Mouse (Mus musculus) gastrocnemius, adult 2 months (tissue): Measurements from ENCODE around the gene Cdk2ap2. TPM values are rescaled to one million over a fixed set of nuclear protein-coding genes. Genes with fewer than 3 reads are reported as not detected.
"Not testable (repeated sequence)": the region's sequence is repeated elsewhere in the genome, so short reads cannot be mapped to it uniquely, and the experiment has no call there.

ENCODE experiments used
- DNase-seq: peaks from one replicate; pipeline ENCODE4 v3.0.0; 2022
- H3K27ac ChIP-seq: fragments of 200-600 bp; 2 replicates; pipeline ENCODE4 v1.8.1; 2022; ENCODE audit warnings: mild to moderate bottlenecking
- H3K4me3 ChIP-seq: fragments of 200-600 bp; 2 replicates; pipeline ENCODE4 v1.8.1; 2022; ENCODE audit warnings: mild to moderate bottlenecking, moderate library complexity
- CTCF ChIP-seq: fragments of 200-600 bp; IDR thresholded peaks from 2 replicates; pipeline ENCODE4 v1.8.1; 2022; ENCODE audit warnings: antibody characterized with exemption, mild to moderate bottlenecking, moderate library complexity
- intact Hi-C: fragments of 180-260 bp; cut with DNase I; formaldehyde crosslinking; loops from one replicate; pipeline ENCODE4 v1.15.1; 2025
- total RNA-seq, 2 experiments: library from RNA; stranded (reverse); gene quantifications; 2 replicates each; pipeline ENCODE4 v1.2.3; 2021

Cdk2ap2 gene
- total RNA-seq, 2 experiments from 2014 or later: 17.9 to 22.4 TPM

DNA sequence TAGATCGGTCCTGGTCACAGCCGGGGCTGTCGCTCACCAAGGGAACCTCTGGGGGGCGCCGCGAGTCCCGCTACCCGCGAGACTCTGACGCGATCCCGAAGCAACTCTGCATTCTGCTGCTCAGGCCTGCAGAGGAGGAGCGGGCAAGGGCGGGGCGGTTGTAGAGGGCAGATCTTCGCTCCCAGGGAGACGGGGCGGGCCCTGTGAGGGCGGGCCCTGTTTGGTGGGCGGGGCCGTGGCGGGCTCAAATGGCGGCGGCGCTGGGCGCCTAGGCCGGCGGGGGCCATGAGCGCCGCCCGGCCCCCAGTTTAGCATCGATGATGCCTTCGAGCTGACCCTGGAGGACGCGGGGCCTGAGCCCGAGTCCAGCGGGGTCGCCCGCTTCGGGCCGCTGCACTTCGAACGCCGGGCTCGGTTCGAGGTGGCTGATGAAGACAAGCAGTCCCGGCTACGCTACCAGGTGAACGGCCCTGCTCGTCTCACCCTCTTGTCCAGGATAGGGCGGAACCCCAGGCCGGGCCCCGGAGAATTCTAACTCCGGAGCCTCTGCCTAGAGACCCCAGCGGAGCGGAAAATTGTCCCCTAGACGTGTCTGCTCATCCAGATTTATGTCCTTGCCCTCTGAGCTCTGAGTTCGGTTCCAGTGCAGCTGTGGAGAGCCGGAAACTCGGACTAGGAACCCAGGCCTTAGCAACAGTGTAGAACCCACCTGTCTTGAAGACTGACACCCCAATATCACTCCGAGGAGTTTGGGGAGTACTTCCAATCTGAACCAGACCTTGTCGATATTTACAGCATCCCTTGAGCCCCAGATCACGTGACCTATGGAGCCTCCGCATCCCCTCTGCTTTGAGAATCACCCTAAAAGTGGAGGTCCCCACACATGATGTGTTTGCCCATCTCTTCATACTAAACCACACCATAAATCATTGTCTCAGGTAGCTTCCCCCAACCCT, 29.0 kb downstream of the Cdk2ap2 start, which contains the start of gene Aip:
Gene Aip, minus strand, starts transcription at position 118 of the 956 bp plus-strand sequence.
- peak within 1 kb of the TSS; percentile 93 for H3K27ac ChIP-seq
- intact Hi-C loops: loop anchor here (5.0 kb wide), 2 partner anchors 36 to 66 kb away; partner anchors contain the start of genes Ppp1ca, Rps6kb2 and Tbc1d10c
- DNase-seq: peak; percentile 99
- peak within 1 kb of the TSS; percentile 96 for H3K4me3 ChIP-seq
- peak; percentile 66 for TF ChIP-seq CTCF

DNA sequence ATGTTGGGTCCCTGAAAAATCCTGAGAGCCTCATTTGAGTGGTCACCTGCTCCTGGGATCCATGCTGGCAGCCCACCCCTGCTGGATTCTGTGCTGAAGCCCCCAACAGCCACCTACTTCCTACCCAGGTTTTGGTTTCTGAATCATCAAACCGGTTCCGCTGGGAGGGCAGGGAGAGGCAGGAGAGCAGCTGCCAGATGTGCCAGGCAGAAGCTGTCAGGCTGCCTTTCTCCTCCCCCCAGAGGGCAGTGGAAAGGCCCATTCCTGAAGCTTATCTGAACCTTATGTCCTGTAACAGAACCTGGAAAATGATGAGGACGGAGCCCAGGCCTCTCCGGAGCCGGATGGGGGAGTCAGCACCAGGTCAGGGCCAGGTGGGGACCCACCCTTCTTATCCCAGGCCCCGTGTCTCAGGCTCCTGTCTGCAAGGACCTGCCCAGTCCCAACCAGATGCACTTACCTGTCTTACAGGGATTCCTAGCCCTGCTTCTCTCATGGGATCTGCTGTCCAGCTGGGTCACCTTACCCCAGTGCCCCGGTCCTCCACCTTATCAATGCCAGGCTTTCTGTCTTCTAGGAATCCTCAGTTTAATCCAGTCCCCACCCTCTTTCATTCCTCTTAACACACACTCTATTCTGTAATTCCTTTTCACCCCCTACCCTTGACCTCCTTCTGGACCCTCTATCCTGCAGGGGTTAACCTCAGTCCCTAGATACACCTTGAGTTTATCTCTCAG, 29.9 kb downstream of the Cdk2ap2 start:
- no peak for TF ChIP-seq CTCF
- H3K27ac ChIP-seq: peak overlapping the region; percentile 93
- H3K4me3 ChIP-seq: peak overlapping the region; percentile 96
- intact Hi-C loops: loop anchor here (5.0 kb wide), 2 partner anchors 35 to 65 kb away; partner anchors contain the start of genes Ppp1ca, Rps6kb2 and Tbc1d10c
- DNase-seq: no peak

DNA sequence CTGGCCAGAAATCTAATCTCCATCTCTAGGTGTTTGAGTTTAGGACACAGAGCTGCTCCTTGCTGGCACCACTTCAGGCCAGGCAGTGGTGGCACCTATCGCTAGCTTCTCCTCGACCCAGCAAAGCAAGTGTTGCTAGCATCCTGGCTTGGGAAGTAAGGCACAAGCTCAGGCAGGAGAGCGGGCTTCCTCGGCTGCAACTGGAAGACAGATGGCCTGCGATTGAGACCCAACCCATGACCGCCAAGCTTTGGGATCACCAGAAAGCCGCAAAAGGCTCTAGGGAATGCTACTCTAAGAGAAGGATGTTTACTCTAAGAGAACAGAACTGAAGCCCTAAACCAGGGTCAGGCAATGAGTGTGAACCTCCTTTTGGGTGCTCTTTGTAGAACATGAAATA, 32.5 kb downstream of the Cdk2ap2 start:
- DNase-seq: no peak
- intact Hi-C loops: loop anchor here (5.0 kb wide), 2 partner anchors 33 to 63 kb away; partner anchors contain the start of genes Ppp1ca, Rps6kb2 and Tbc1d10c
- no peak overlapping the region for H3K4me3 ChIP-seq
- no peak for TF ChIP-seq CTCF
- H3K27ac ChIP-seq: peak overlapping the region; percentile 55

DNA sequence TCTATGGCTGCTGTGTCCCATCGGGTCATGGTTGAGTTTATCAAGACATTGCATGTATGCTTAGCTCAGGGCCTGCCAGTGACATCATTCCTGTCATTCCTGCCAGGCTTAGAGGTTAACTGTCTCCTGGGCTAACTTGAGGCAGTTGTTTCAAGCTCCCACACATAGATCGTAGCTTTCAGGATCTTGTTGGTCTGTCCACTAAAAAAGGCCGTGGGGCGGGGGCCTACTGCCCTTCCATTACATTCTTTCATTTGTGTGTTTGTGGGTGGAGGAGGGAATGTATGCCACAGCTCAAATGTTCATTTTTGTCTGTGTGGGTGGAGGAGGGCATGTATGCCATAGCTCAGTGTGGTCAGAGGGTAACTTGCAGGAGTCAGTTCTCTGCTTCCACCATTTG, 33.1 kb downstream of the Cdk2ap2 start:
- Histone ChIP-seq H3K4me3 (no peak overlapping the region), H3K27ac (peak overlapping the region; percentile 55; the same call in 1 of the 2 replicates)
- intact Hi-C loops: no loop called here
- no peak for TF ChIP-seq CTCF
- DNase-seq: no peak

DNA sequence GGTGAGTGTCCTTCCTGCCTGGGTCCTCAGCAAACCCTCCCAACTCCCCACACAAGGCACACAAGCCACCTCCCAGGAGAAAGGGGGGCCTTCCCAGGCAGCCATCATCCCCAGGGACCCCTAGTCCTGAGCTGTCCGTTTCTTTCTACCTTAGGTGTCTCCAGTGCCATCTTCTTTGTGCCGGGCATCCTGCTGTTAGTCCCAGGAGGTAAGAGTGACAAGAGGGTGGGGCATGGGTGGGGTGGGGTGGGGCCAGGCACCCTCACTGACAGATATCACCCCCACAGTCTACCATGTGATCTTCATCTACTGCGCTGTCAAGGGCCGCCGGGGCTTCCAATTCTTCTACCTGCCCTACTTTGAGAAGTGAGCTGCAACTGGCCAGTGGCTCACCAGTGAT, 34.1 kb downstream of the Cdk2ap2 start:
- no peak for DNase-seq
- intact Hi-C loops: no loop called here
- no peak for TF ChIP-seq CTCF
- Histone ChIP-seq H3K27ac (no peak overlapping the region), H3K4me3 (no peak overlapping the region)

DNA sequence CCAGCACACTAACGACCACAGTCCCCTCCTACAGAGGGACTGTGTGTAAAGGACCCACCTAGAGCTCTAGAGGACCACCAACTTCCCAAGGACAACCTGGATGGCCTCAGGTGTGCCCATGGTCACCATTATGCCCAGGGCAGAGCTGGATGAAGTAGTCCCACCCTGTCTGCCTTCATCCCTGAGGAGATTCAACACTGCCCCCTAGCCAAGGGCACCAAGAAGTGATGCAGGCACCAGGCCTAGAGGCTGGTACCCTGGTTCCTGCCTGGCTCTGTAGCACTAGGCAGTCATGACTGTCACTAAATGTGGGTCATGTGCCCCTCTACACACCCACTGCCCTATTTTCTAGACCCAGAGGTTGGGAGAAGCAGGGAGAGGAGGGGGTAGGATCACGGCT, 34.8 kb downstream of the Cdk2ap2 start:
- Histone ChIP-seq H3K4me3 (no peak overlapping the region), H3K27ac (no peak overlapping the region)
- no peak for TF ChIP-seq CTCF
- no peak for DNase-seq
- intact Hi-C loops: no loop called here

DNA sequence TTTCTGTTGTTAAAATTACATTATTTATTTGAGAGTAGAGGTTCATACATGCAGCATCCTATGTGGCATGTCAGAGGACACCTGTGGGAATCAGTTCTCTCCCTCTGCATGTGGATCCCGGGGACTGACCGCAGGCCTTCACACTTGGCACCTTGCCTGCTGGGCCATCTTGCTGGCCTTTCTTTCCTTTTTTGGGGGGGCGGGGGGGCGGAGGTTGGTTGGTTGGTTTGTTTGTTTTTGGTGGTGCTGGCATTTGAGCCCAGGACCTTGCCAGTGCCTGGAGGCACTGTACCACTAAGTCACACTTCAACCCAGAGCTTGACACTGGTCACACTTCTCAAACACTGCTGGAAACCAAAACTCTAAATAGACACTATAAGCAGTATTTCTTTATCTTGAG, 37.4 kb downstream of the Cdk2ap2 start:
- intact Hi-C loops: no loop called here
- no peak overlapping the region for H3K4me3 ChIP-seq
- no peak overlapping the region for H3K27ac ChIP-seq
- TF ChIP-seq CTCF: no peak
- DNase-seq: no peak

DNA sequence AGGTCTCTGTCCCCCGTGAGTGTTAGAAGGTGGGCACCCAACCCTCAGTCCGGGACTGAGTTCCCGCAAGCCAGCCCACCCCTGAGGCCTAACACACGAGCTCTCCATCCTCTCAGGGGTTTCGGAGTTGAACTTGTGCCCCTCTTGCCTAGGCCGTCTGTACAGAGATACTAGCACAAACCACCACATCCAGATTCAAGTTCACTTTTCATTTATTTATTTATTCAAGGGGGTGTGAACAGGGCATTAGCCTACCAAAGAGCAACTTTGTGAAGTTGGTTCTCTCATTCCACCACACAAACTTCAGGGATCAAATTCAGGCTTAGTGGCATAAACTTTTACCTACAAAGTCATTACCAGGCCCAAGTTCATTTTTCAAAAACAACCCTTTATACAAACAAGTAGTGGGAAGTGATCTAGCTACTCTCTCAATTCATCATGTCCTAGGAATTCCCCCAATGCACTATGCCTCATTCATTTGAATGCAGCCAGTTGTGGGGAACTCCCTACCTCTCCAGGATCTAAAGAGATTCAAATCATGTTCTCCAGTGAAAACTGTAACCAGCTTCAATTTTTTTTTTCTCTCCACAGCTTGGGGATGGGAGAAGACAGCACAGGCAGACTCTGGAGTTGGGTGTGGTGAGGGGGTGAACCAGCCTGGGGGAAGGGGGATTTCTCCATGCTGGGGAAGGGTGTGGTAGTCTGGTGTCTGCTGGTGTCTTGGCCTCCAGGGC, 38.4 kb downstream of the Cdk2ap2 start:
- H3K27ac ChIP-seq, DNase-seq, H3K4me3 ChIP-seq, intact Hi-C loops: not testable (repeated sequence)

DNA sequence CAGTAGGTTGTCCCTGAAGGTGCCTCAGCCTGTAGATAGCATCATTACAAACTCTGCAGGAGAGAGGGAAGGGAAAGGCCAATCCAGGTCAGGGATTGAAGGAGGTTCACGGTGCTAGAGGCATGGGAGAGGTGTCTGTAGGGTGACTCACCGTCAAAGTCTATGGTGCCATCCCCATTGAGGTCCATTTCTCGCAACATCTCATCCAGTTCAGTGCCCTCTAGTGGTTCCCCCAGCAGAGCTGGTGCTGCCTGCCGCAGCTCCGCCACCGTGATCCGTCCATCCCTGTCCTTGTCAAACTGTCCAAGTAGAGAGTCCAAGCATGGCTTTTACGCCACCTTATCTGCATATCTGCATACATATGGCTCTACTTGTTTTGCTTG, 39.0 kb downstream of the Cdk2ap2 start:
- peak; percentile 53 for TF ChIP-seq CTCF
- H3K27ac ChIP-seq, intact Hi-C loops, DNase-seq, H3K4me3 ChIP-seq: not testable (repeated sequence)

DNA sequence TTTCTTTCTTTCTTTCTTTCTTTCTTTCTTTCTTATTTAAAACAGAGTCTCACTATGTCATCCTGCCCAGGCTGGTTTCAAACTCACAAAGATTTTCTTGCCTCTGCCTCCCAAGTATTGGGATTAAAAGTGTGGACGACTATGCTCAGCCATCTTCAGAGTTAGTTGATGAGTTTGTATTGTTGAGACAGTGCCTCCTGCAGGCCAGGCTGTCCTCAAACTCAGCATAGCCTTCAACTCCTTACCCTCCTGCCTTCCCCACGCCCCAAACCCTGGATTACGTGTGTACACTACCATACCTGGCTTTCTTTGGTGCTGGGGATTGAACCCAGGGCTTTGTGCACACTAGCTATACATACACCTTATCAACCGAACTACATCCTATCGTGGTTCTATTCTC, 39.5 kb downstream of the Cdk2ap2 start:
- H3K4me3 ChIP-seq: no peak overlapping the region
- intact Hi-C loops: no loop called here
- TF ChIP-seq CTCF: no peak

DNA sequence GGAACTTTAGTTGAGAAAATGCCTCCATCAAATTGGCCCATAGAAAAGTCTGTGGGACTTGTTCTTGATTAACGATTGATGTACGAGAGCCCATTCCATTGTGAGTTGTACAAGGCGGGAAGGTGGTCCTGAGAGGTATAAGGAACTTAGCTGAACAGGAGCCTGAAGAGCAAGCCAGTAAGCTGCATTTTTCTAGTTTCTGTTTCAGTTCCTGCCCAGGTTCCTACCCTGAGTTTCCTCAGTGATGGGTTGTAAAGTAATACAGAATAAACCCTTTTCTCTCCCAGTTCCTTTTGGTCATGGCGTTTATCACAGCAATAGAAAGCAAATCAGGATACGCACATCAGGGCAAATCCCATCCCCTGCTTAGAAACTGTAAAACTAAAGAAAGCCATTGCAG, 40.9 kb downstream of the Cdk2ap2 start:
- Histone ChIP-seq H3K27ac (no peak overlapping the region), H3K4me3 (no peak overlapping the region)
- no peak for DNase-seq
- intact Hi-C loops: no loop called here
- no peak for TF ChIP-seq CTCF

More for the DNA sequence above, 39.5 kb downstream of the Cdk2ap2 start:
- DNase-seq: no peak
- no peak overlapping the region for H3K27ac ChIP-seq

DNA sequence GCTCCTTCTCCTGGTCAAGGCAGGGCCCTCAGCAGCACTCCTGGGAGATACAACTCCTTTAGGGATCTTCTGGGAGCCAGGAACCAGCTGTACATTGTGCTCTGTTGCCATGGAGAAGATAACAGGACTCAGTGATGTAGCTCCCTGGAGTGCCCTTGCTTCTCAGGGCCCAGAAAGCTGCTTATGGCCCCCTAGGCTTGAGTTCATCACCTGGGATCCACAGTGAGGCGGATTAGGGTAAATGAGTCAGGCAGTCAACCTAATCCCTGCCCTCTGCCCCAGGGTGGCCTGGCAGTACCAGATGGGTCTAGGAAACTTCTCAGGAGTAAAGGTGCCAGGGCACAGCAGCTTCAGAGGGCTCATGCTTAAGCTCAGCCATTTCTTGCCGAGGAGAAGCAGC, 42.5 kb downstream of the Cdk2ap2 start, which contains the start of gene Gpr152:
Gene Gpr152, plus strand, starts transcription at position 342 of the 400 bp plus-strand sequence.
- TF ChIP-seq CTCF: no peak
- intact Hi-C loops: no loop called here
- Histone ChIP-seq H3K27ac (no peak within 1 kb of the TSS), H3K4me3 (no peak within 1 kb of the TSS)
- DNase-seq: no peak
